Mouse (Mus musculus) cerebellum, adult 9-11 months (tissue): ENCODE results near the gene Mcm2.

Source experiments
- DNase-seq: peaks from one replicate; pipeline ENCODE4 v3.0.0; 2022

Mcm2 gene

DNA sequence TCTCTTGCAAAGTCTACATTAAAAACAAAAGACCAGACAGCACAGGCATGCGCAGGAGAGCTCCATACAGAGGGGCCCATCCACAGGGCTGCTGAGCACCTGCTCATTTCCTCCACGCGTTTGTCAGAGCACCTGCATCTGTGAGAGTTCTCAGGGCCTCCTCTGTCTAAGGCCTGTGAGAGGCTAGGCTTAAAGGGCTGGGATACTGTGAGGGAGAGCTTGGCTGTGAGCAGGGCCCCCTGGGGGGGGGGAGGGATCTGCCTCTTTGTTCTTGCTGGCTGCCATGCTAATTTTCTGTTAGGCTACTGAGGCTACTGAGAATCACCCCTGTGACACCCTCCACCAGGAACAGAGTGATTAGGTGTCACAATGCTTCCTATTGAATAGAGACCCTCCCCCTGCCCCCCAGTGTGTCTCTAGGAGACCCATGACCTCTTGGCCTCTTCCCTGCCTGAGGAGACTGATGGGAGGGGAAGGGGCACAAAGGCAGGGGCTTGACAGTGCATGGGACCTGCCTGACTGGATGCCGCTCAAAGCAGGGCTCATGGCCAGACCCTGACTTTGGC, 27.1 kb upstream of the Mcm2 start:
- peak; percentile 36 for DNase-seq

DNA sequence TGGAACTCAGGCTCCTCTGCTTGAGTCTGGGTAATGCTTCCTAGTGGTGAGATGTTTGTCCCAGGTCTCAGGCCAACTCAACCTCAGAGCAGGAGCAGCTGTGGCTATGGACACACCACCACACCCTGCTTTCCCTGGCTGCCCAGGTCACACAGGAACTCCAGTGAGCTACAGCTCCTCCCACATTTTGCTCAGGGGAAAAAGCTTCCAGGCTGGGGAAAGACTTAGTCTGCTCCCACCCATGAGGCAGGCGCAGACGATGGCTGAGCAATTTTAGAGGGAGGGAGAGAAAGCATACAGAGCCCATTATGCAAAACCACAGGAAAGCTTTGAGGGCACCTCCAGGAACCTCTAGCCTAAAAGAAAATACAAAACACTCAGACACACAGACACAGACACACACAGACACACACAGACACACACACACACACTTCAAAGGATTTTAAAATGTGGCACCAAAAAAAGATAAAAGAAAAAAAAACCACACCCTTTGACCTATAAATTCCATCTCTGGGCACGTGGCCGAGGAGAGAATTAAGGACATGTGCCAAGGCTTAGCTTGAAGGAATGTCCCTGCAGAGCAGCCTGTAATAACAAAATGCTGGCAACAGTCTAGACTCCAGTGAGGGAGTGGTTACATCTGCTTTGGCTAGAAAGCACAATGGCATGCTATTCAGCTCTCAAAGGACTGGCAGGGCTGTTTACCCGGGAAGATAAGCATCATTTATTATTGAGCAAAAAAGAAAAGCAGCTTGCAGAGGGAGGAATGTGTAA, 26.1 kb upstream of the Mcm2 start:
- peak; percentile 60 for DNase-seq

DNA sequence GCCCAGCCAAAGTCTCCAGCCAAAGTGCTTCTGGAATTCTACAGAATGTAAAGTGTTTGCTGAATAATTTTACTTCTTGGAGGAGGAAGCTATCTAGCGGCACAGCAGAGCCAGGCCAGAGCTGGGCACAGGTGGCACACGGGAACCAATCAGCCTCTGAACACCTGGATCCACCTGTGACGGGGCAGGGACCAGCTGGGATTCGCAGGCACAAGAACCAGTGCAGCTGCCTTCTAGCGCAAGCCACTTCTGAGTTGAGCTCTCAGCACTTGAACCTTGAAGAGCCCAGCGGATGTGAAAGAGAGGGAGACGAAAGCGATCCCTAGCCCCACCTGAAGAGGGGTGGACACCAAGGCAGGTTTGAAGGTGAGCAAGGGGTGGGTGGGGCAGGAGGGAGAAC, 20.2 kb upstream of the Mcm2 start:
- no peak for DNase-seq

DNA sequence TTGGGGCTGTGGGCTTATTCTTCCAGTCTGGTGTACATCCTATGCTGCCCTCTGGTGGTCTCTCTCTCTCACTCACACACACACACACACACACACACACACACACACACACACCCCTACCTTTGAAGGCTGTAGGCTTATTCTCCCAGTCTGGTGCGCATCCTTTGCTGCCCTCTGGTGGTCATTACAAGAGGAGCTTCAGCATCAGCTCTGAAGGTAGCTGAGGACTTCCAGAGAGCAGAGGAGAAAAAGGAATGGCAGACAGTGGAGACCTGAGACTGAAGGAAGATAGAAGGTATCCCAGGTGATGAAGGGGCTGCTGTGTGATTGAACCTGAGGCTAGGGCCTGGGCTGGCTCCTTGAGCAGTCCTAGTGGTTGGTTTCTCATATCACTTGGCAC, 17.6 kb upstream of the Mcm2 start:
- DNase-seq: peak; percentile 59

DNA sequence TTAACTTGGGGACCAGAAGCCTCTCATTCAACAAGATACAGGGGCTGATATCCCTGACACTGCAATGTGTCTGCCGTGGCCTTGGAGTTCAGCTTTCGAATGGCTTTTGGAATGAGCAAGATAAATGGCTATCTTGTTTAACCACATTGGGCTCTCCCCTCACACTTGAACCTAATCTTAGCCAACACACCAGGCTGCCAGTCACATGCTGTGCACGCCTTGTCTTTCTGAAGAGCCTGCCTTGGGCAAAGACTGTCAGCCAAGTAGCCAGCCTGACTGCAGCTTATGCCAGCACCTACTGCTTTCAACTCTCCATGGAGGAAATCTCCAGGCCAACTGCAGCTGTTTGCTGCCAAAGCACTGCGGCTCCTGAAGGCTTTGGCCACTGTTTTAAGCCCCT, 16.9 kb upstream of the Mcm2 start:
- peak; percentile 61 for DNase-seq

DNA sequence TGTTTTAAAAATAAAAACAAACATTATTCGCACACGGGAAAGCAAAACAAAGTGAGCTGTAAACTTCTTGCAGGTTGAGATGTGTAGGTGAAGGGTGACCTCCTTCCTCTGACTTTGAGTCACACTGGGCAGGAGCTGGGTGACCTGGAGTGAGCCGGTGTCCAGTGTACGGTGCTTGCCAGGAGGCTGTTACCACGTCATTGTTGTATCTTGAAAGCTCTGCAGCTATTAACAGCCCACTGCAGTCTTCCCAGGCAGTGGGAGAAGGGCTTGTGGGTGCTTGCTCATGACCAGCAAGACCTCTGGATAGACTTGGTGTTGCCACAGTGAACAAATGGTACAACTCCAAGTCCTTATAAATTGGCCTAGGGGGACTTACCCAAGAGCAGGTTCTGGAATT, 16.2 kb upstream of the Mcm2 start:
- DNase-seq: peak; percentile 18

DNA sequence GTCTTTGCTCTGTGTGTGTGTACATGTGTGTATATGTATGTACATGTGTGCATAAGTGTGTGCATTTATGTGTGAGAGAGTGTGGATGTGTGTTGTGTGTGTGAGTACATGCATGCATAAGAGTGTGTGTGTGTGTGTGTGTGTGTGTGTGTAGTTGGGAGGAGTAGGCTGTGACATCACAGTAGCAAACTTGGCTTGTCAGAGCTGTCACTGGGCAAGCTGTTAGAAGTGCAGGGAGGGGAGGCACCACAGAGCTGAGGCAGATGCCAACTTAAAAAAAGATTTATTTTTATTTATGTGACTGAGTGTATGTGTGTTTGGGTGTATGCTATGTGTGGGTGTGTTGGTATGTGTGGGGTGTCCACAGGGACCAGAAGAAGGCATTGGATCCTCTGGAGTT, 14.9 kb upstream of the Mcm2 start:
- DNase-seq: no peak

DNA sequence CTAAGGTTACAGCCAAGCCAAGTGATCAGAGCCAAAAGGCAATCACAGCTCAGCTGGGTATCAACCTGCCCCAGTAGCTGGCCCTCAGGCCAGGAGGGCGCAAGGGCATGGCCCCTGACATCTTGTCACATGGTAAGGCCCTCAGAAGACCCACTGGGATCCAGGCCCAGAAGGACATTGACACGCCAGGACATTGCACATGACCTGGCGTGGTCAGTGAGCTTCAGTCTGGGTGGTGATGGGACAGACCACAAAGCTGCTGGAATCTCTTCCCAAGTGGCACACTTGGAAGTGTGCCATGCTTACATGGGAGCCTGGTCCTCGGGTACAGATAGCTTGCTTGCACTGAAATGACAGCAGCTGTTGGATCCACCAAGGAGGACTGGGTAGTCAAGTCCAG, 14.4 kb upstream of the Mcm2 start:
- DNase-seq: peak; percentile 48

DNA sequence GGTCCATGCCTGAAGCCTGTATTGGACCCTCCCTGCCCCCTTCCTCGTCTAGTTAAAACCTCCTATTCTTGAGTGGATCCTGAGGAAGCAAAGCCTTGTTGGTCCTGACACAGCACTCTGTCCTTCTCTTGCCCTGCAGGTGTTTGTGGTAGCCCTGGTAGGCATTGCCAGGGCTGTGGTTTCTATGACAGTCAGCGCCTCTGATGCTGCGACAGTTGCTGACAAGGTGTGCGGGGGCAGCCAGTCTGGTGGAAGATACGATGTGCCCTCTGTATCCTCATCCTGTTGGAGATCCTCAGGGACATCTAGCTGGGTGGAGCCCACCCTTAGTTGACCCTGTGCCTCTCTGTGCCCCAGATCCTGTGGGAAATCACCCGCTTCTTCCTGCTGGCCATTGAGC, 10.6 kb upstream of the Mcm2 start:
- DNase-seq: no peak

DNA sequence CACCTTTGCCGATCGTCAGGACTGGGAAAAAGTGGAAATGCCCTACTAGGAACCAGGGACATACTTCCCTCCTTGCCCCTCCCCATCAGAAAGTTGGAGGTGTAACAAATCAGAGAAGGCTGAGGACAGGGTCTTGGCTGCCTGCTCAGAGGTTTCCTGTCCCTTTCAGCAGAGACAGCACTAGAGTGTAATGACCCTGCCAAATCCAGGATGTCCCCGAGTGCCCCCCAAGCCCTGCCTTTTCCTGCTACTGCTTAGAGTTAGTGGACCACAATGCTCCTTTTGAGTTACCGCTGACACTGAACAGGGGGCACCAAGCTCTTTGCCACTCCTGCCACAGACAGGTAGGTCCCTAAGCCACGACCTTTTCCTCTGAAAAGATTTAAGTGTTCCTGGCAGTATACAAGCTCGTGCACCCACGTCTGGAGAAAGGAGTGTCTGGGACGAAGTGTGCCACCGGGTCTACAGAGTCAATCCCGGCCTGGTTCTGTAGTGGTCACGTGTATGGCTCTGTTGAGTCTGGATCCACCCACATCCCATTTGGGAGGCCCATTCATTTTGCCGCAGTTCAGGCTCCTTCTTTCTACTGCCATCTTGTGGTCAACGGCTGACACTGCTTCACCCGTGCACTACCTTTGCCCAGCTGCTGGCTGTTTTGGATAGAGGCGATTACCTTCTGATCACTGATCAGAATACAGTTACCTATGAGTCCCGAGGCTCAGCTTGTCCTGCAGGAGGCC, 8.0 kb upstream of the Mcm2 start:
- DNase-seq: peak; percentile 81

DNA sequence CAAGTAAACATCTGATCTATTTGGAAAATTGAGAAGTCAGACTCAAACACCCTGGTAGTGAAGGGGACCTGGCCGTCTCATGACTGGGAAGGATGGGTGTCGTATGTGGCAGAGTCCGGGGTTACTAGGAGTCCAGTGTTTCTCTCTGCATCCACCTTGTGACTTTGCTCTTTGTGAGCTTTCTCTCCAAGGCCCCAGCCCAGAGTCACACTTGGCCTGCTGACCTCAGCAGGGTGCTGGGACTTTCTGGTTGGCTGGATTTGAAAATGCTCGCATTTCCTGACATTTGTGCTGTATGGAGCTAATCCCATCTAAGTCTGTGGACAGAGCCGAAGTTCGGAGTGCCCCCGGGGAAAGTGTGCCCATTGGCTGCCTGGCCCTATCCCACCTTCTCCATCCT, 6.5 kb upstream of the Mcm2 start:
- peak; percentile 33 for DNase-seq

DNA sequence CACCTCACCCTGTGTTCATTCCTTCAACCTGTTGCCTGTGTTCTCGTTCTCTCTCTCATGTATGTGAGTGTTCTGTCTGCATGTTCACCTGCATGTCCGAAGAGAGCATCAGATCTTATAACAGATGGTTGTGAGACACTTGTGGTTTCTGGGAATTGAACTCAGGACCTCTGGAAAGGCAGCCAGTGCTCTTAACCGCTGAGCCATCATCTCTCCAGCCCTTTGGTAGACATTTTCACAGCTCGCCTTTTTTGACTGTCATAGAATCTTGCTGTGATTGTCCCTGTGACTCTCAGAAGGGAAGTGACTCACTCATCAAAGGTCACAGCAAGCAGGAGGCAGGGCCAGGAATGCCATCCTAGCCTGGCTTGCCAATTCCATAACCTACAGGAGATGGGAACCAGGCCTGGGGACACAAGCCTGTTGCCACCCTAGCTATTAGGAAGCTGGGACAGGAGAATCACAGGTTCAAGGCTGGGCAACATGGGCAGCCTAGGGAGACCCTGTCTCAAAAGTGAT, 5.9 kb upstream of the Mcm2 start:
- peak; percentile 41 for DNase-seq

DNA sequence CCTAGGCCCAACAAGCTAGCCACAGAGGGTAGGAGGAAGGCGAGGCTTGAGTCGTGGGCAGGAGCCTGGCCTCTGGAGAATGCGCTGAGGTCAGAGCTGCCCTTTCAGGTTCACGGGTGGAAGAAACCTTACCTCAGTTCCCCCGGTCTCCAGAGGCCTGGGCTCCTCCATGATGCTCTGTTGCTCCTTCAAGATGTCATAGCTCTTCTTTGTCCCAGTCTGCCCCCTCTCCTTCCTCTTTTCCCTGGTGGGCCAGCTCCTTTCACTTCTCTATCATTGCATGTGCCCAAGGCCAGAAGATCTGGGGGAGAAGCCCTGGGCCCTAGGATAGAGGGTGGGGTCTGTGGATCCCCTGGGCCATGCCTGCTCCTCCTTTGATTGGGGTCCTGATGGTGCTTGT, 5.1 kb upstream of the Mcm2 start:
- peak; percentile 37 for DNase-seq

DNA sequence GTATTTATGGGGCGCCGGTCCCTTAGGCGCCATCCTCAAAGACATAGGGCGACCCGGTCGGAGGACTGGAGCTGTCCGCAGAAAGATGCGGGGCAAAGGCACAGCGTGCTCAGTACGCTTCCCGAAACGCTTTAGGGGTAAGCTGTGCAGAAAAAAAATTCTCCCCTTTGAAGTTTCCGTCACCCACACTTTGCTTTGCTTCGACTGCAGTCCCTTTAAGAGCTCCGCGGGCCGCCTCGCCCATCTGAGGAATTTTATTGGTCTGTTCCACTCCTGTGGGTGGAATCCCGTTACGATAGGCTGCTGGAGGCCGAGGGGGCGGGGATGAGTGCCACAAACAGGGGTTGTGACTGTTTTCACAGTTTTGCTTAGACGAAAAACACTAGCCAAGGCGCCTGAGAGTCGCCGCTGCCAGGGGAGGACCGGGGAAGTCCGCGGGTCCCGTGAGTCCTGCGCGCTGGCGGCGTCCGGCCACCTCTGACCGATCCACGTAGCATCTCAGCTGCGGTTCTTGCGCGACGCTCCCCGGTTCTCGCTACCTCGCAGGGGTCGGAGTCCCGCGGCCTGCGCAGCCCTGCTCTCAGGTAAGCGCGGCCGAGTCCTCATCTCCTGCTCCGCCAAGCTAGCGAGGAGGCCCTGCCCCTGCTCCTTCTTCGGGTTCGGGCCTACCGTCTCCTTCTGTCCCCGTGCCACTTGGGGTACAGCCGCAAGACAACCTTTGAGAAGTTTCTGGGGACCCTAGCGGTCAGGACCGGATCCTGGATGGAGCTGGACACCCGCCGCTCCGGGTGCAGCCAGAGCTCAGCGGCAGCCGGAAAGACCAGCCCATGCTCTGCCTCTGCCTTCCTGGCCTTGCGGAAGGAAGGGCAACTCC, 3.6 kb upstream of the Mcm2 start, which contains the start of gene Tpra1:
TSS of gene Tpra1 (plus strand) at position 305 of the 874 bp plus-strand sequence.
- peak; percentile 95 for DNase-seq

DNA sequence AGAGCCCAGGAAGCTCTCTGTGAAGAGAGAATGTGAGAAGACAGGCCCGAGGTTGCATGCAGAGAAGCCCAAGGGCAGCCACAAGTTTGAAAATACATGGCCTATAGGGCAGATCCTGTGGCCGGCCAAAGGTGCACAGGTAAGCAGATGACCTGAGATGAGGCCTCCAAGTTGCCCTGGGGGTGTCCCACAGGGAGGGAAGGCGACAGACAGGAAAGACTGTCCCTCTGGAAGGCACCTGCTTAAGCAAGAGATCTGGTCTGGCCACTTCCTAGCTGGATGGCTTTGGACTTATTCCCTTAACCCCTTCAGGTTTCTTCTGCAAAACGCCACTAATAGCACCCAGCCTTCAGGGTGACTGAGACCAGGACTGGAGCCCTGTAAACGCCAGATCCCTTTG, 2.9 kb upstream of the Mcm2 start:
- DNase-seq: no peak

DNA sequence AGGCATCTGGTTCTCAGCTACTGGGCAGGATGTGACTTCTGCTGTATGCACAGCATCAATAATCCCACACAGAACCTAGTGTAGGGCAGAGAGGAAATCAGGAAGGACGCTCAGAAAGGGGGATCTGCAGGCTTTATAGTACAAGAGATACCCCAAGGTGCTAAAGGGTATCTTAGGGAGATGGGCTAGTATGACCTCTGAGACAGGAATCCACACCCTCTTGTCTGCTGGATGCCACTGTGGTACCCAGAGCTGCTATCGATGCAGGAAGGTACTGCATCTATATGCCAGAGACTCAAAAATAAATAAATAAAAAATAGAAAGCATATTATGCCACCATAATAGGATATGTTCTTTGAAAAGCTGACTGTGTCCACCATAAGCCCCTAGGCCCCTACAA, 1.0 kb upstream of the Mcm2 start:
- no peak for DNase-seq

DNA sequence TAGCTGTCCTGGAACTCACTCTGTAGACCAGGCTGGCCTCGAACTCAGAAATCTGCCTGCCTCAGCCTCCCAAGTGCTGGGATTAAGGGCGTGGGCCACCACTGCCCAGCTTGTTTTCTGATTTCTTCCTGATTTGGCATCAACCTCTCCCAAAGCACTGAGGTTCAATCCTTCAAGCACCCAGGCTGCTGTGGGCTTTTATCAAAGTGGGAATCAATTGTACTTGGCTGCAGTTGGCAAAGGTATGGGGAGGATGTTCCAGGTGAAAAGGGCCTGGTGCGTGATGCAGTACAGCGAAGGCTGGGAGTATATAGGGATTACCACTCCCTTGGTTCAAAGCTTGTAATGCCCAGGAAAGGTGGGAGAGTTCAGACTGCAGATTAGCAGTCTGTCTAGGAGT, 506 bp upstream of the Mcm2 start:
- DNase-seq: peak; percentile 63

DNA sequence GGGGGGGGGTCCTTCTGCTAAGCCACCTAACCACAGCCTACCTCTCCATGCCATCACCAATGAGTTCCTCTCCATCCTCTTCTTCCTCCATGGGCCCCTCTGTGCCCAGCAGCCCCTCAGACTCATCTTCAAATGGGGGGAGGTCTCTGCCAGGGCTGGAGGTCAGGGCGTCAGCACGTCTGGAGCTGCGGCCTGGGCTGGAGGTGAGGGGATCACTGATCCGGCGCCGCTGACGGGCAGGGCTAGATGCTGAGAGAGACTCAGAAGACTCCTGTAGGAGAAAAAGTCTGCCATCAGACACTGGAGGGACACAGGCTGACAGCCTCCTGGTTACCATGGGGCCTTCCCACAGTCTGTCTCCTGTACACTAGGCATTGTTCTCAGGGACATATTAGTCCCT, 1.3 kb downstream of the Mcm2 start:
- no peak for DNase-seq

DNA sequence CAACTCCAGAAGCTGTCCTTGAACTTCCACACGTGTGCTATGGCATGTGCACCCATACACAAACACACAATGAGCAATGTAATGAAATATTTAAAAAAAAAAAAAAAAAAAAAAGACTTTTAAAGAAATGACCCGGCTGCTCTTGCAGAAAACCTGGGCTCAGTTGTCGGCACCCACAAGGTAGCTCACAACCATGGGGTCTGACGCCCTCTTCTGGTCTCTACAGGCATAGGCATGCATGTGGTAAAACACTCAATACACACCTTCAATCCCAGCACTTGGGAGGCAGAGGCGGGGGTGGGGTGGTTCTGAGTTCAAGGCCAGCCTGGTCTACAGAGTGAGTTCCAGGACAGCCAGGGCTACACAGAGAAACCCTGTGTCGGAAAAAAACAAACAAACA, 2.6 kb downstream of the Mcm2 start:
- no peak for DNase-seq

DNA sequence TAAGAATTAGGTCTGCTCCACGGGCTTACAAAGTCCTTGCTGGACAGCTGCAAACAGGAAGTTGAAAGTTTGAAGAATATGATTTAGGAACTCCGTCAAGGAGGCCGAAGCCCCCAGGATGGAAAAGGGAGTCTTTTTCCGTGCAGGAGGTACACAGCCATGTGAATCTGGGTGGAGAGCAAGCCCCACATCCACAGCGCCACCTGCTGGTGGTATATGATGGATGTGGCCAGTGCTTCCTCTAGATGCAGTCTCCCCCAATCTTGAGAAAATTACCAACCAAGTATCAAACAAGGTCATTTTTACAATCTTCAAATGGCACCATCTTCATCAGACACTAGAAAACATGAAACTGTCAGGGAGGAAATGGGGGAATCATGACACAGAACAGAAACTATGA, 5.0 kb downstream of the Mcm2 start:
- peak; percentile 60 for DNase-seq

DNA sequence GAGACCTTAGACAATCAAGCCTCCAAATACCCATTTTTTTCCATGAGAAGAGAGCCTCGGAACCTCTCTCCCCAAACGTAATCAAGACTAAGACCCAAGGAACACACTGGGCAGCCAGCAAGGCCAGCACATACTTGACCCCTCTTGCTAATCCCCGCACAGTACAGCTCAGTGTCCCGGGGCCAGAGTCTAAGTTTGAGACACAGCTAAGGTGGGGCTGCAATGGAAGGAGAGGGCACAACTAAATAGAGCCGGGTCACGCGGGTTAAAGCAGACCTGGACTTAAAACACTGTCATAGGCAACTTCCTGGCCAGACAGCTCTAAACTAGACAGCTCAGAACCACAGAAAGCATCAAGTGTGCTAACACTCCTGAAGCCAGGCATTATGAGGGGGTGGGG, 7.7 kb downstream of the Mcm2 start:
- no peak for DNase-seq

DNA sequence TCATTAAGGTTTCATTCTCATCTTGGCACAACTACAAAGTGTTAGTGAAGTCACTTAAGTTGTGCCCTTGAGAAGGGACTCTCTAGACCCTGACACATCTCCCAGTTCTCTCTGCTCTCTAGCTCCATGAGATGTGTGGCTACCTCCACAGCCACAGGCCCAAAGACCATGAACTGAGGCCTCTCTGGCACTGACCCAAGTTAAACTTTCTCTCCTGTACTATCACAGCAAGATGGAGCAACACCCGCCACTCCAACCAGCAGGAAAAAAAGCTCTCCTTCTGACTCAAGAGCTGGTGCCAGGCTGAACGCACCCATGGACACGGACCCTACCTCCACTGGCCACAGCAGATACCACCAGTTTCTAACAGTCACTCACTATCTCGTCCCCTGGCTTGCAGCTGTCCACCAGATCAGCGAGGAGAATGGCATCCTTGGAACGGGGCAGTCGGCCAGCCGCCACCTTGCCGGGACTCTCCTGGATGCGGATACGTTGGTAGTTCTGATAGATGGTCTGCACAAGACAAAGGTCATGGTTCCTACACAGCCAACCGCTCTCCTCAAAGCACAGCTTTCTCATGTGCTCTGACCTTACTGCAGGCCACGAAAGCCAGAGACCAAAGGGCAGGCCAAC, 9.1 kb downstream of the Mcm2 start:
- DNase-seq: no peak
